Mouse (Mus musculus) common myeloid progenitor, adult 5-6 weeks (primary cell): ENCODE data around the gene Traf3ip2. TPM values are rescaled to one million over a fixed set of nuclear protein-coding genes. Genes with fewer than 3 reads are reported as not detected.

ENCODE experiments used
- ATAC-seq: replicated peaks from 2 replicates; pipeline ENCODE4 v1.8.0; 2016; ENCODE audit warnings: low read depth, mild to moderate bottlenecking, moderate TSS enrichment, inconsistent platforms; ENCODE audit not compliant: poor library complexity, severe bottlenecking
- total RNA-seq: library from RNA; stranded (forward); fragments of 200-1000, 187-1606 nt; gene quantifications from 2 replicates; pipeline ENCODE4 v1.2.3, GENCODE M21; 2017

Gene Traf3ip2
- total RNA-seq, 1 experiment from 2014 or later: 4.0 TPM

DNA sequence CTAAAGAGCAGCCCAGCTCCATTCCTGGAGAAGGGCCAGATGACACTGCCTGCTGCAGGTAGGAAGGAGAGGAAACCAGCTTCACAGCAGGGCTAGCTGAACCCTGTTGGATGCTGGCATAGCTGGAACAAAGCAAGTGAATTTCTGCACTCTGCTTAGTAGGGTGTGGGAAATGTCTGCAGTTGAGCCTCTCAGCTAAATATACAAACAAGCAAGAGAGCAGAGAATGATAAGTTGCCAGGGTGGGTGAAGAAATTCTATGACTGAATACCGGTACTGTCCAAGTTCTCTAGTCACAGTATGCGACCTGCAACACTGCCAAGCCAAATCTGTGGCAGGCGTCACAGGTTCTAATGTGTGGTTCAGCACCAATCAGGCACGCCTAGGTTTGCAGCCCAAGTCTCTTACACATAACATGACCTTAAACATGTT lies 52.4 kb downstream of the Traf3ip2 start:
- no peak for ATAC-seq

DNA sequence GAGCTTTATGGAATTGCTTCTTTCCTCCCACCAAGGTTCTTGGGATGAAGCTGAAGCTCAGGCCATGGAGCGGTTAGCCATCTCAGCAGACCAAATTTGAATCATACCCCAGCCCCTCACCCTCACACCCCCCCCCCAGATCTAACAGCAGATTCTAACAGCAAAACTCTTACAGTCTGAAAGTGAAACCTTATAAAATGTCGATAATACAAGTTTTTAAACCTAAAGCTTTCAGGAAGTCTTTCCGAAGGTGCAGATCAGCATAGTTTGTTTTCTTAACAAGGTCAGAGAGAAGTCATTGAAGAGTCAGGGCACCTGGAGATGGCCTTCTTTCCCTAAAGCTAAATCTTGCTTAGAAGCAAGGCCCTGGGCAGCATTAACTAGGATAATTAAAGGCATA lies 53.3 kb downstream of the Traf3ip2 start:
- ATAC-seq: no peak

DNA sequence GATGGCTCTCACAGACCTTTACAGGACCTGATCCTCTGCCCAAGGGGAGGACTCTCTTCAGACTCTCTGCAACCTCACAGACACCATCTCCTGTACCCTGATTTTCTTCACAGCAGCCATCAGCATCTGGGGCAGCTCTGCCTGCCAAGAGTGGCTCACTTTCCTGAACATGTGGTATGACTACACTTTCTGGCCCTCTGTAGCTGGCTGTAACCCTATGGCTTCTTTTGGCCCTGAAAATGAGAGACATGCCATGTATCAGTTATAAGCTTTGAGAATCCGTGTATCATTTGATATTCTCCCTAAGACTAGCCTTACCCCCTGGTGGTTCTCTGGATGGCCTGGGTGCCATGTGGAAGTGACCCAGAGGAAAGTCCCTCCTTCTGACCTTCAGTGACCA lies 58.7 kb downstream of the Traf3ip2 start:
- no peak for ATAC-seq

DNA sequence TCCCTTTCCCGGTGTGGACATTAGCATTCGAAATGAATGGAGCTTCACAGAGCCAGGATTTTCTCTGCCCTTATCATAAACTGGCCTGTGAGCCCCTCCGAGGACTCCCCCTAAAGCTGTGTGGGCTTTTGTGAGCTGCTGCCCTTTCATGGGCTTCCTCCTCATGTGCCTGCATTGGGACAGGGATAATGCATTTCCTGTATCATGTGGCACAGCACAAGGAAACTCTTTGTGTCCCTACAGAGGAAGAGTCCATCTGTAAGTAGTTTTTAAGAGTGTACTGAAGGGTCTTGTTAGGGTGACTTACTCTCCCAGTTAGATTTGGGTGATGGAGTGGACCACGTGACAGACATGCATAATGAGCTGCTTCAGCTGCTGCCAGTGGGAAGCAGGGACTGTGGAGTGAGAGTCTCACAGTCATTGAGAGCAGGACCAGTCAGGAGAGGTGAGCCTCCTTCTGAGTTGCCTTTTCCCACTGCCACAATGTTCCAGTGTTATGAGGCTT lies 59.9 kb downstream of the Traf3ip2 start:
- no peak for ATAC-seq

DNA sequence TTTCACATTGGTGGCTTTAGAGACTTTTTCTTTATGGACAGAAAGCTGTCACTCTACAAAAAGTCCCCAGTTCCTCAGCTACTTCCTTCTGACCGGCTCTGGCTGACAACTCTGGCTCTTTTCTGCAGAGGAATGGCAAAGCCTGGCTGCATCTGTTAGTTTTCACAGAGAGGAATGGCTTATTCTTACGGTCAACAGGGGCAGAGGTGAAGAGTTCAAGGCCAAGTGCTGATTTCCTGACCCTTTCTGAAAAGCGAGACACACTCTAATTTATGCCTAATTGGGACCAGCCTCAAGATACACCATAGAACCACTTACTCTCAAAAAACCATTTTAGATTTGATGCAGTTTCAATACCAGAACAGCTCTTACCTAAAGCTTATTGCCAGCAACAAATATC lies 61.4 kb downstream of the Traf3ip2 start:
- ATAC-seq: no peak

DNA sequence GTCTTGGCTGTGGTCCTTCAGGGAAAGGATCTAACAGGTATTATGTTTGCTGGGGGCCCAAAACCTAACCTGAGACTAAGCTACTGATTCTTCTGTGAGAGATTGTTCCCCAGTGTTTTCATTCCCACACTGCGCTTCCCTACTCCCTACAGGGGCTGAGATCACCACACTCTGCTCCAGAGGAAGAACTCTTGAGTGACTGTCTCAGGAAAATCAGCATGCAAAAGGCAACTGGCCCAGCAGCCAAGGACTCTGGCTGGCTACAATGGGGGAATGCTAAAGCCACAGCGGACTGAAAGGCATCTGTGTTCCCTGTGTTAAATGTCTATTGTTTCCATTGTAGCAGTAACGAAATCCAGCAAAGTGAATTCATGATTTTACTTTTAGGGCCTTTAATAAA lies 62.0 kb downstream of the Traf3ip2 start:
- ATAC-seq: no peak

DNA sequence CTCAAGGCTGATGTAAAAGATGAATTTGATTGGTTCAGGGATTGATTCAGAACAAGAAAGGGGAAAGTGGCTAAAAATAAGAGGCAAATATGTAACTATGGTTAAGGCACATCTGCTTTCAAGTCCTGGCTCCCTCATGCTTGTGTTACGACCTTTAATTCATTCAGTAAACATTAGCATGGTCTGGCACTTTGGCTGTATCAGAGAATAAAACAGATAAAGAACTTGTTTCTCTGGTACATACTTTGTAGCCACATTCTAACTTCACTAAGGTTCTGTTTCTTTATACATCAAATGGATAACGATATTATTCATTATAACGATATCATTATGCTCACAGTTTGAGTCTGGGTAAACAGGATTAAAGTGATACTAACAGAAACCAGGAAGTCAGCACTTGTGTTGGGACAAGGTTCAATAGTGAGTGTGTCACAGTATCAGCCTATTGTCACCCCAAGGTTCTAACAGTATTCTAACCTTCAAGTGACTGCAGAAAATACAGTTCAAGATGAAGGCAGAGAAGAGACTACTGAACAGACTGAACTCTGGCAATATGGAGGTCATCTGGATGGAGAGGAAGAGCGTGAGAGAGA lies 65.6 kb downstream of the Traf3ip2 start:
- ATAC-seq: no peak

DNA sequence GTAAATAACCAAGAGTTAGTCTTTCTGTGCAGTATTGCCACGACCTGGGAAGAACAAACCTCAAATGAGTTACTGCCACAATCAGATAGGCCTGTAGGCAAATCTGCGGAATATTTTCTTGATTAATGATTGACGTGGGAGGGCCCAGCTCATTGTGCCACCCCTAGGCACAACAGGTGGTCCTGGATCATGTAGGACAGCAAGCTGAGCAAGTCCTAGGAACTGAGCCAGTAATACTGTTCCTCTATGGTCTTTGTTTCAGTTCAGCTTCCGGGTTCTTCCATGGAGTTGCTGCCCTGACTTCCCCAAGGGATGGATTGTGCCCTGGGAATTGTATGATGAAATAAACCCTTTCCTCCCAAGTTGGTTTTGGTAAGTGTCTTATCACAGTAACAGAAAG lies 68.3 kb downstream of the Traf3ip2 start:
- ATAC-seq: no peak

DNA sequence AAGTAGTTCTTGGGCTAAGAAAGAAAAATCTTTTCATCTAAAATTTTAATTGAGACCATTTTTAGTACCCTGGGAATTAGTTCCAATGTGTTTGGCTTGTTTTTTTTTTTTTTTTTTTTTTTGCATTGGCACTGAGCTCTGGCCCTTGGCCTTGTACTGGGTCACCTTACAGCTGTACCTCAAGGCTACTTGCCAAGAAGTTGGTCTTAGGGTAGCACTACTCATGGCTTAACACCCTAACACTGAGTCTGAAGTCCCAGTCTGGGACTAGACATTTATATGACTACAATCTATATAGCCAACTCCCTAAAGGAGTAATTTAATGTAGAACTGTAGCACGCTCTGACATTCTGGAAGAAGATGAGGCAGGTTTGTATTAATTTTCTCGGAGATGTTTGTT lies 69.8 kb downstream of the Traf3ip2 start:
- no peak for ATAC-seq

DNA sequence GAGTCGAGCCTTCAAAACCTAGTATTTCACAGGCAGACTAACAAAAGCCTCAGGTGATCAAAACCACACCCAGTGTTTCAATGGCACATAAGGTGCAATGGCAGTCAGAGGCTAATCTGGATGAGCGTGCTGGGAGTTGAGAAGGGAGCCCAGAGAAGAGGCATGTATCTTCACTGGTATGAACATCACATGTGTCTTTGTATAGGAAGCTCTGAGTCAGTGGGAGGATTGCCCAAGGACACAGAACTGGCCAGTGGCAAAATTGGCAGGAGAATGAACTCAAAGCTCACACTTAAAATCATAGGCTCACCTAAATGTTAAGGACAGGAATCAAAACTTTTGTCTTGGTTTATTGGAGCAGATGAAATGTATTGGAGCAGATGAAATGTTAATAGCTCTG lies 70.7 kb downstream of the Traf3ip2 start:
- ATAC-seq: no peak

DNA sequence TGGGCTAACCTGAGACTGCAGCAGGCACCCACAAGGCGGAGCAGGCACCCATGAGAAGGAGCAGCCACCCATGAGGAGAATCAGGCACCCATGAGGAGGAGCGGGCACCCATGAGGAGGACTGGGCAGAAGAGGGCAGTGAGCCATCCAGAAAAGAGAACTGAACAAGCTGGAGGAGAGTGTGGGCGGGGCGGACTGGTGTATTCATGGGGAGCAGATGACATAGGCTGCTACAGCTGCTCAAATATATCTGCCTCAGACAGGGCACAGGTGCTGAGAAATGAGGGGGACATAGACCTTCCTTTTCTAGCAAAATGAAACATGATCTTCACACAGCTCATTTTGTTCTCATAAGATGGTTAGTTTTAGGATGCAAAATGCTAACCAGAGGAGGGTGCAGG lies 74.1 kb downstream of the Traf3ip2 start:
- ATAC-seq: 0 out of 2 replicates have a peak, but pooled peaks have one; percentile 45

DNA sequence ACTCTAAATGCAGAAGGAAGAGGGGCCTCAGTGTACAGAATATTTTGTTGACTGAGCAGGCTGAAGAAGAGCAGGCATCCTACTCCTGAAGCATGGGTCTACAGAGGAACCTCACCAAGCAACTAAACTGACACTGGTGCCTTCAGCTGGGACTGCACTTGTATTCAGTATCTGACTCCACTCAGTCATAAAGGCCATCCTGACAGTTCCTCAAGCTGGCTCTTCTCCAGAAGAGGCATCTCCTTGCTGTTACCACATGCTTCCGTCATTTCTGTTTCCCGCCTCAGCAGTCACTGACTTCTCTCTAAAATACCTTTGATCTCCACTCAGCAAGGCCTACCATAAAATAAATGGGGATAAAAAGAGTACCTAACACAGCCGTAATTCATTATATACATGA lies 75.1 kb downstream of the Traf3ip2 start:
- no peak for ATAC-seq

DNA sequence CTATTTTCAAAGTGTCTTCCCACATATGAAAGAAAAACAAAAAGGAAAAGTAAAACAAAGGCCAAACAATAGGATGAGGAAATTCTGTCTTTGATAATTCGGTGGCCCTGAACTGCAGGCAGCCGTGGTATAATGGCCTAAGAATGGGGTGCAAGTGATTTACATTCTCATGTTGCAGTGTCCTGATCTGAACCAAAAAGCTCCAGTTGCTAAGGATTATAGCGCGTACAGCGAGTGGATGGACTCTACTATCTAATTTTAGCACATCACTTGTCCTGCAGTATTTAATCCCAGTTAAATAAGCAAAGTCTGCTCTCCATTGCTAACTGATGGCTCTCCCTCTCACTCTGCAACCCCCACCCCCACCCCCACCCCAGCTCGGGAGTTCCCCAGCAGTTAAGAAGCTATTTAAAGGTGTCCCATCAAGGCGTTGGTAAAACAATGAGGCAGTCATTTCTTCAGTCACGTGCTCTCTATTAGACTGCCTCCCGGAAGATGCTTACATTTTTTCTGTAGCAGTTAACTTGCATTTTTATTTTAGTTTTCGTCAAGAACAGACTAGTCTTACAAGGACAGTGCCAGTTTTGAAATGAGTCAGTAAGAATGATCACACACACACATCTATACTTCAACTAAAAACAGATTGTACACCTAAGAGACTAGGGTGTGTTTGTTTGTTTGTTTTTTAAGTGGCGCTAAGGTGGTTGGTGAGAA lies 78.8 kb downstream of the Traf3ip2 start:
- ATAC-seq: no peak

DNA sequence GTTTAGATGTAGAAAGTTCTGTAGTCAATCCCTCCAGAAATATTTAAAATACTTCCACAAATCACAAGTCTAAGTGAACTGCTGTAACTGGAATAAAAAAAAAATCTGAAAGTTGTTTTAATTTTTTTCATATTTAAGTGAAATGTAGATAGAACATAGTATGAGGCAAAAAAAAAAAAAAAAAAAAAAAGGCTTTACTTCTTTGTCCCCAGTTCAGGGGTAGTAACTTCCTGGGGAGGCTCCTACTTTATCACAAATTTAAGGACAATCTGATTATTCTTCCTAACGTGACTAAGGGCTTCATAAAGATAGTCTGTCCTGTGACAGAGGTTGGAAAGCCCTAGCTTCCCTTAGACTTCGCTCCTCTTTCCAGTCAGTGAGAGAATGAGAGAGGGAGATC lies 79.4 kb downstream of the Traf3ip2 start:
- no peak for ATAC-seq

Other genes with a start within 250 kb of the Traf3ip2 start
- 29.0 and 37.6 TPM in 2 replicates for gene Fyn, start 244.1 kb upstream of the Traf3ip2 start, total RNA-seq
- 30.1 and 30.8 TPM in 2 replicates for gene Rev3l, start 119.2 kb downstream of the Traf3ip2 start, total RNA-seq